Mouse (Mus musculus) forebrain, embryonic 11.5 days (tissue): Measurements from ENCODE around the gene Nfasc. TPM values are rescaled to one million over a fixed set of nuclear protein-coding genes. Genes with fewer than 3 reads are reported as not detected.

Source experiments
- ATAC-seq: fragments of 200-750 bp; cut with Nextera tagmentation; replicated peaks from 2 replicates; pipeline ENCODE4 v1.8.0; 2017; ENCODE audit warnings: moderate TSS enrichment; ENCODE audit not compliant: low FRiP score
- DNase-seq: peaks from one replicate; pipeline ENCODE4 v3.0.0-alpha.2; 2017; ENCODE audit warnings: low spot score
- H3K27ac ChIP-seq: fragments of 300-500 bp; sonication (generic); 2 replicates; pipeline ENCODE4 v1.5.1; 2014; ENCODE audit warnings: low read depth, low read length
- H3K27me3 ChIP-seq: fragments of 300-500 bp; sonication (generic); 2 replicates; pipeline ENCODE4 v1.6.1; 2014; ENCODE audit warnings: mild to moderate bottlenecking, low read length, mixed read lengths; ENCODE audit not compliant: control insufficient read depth, insufficient read depth
- H3K36me3 ChIP-seq: fragments of 300-500 bp; sonication (generic); 2 replicates; pipeline ENCODE4 v1.6.1; 2014; ENCODE audit warnings: mild to moderate bottlenecking, low read length, moderate library complexity, mixed read lengths; ENCODE audit not compliant: control insufficient read depth, insufficient read depth
- H3K4me1 ChIP-seq: fragments of 300-500 bp; sonication (generic); replicated peaks from 2 replicates; pipeline ENCODE4 v1.6.1; 2014; ENCODE audit warnings: low read length, mixed read lengths; ENCODE audit not compliant: control insufficient read depth, insufficient read depth
- H3K4me2 ChIP-seq: fragments of 300-500 bp; sonication (generic); 2 replicates; pipeline ENCODE4 v1.6.1; 2014; ENCODE audit warnings: low read depth, mild to moderate bottlenecking, low read length, moderate library complexity, mixed read lengths; ENCODE audit not compliant: severe bottlenecking
- H3K4me3 ChIP-seq: fragments of 300-500 bp; sonication (generic); 2 replicates; pipeline ENCODE4 v1.5.1; 2014; ENCODE audit warnings: low read depth, low read length
- H3K9ac ChIP-seq: fragments of 300-500 bp; sonication (generic); 2 replicates; pipeline ENCODE4 v1.6.1; 2014; ENCODE audit warnings: low read length
- H3K9me3 ChIP-seq: fragments of 300-500 bp; sonication (generic); 2 replicates; pipeline ENCODE4 v1.6.1; 2016; ENCODE audit warnings: low read length, mixed read lengths; ENCODE audit not compliant: control insufficient read depth
- WGBS: fragments of 180-500 bp; shearing (Covaris S2); extraction: QIAGEN DNeasy Blood & Tissue Kit; methylation state at CpG from one replicate; pipeline ENCODE4 v1.1.7; 2014; 5-methylcytosine and 5-hydroxymethylcytosine counted together
- polyA plus RNA-seq: library from polyadenylated mRNA; unstranded; fragments of >200 nt; fragmentation: Nextera tagmentation; extraction: Ambion mirVana; gene quantifications from 2 replicates; pipeline ENCODE4 v1.2.1, GENCODE M21; 2014

Nfasc gene
- polyA plus RNA-seq, 1 experiment from 2014 or later, result 19.9 TPM

DNA sequence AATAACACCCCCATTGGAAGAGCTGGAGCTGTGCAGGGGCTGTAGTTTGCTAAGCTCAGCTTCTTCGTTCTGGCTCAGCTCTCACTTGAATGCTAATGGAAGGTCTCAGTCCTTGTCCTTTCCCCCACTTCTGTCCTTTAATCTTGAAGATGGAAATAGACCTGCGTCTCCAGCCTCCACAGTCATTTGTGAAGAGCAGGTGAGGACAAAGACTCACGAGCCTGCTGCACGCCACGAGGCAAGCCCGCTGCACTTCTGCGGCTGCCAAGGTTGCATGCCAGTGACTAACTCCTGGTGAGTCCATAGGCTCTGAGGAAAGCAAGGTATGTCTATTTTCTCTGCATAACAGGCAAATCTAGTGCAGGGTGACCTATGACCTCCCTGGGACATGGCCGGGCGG is 88.4 kb downstream of the Nfasc start:
- H3K9ac ChIP-seq, result no peak overlapping the region
- no peak overlapping the region for H3K4me2 ChIP-seq
- 90% methylated on average over 9 of the region's 9 CpGs for WGBS
- no peaks in the 10 kb centered on the region for H3K27me3 ChIP-seq
- ATAC-seq (no peak), DNase-seq (no peak)
- H3K4me3 ChIP-seq, result no peak overlapping the region
- peaks cover 3% of the 10 kb centered on the region; the same call in 1 of the 2 replicates for H3K4me1 ChIP-seq
- no peaks in the 10 kb centered on the region for H3K36me3 ChIP-seq
- no peak overlapping the region for H3K27ac ChIP-seq
- no peaks in the 10 kb centered on the region for H3K9me3 ChIP-seq

DNA sequence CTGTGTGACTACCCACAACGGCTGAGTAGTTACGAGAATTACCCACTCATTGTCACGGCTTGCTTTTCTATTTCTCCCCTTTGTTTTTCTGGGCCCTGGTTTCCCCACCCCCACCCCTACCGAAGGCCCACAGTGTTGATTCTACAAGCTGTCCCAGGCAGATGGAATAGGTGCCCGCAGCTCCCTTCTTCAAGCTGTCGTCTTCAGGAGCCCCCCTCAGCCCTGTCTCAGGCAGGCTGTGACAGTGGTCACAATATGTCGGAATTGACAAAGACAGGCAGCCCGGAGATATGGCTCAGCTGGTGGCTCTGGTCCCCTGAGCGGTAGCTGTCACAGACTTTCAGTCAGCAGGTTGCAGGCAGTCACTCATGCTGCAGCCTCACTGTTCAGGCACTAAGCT is 90.9 kb downstream of the Nfasc start:
- WGBS, result 73% methylated on average over 9 of the region's 9 CpGs
- no peak for DNase-seq
- no peaks in the 10 kb centered on the region for H3K27me3 ChIP-seq
- H3K9ac ChIP-seq, result no peak overlapping the region
- no peaks in the 10 kb centered on the region for H3K36me3 ChIP-seq
- H3K4me1 ChIP-seq, result peaks cover 3% of the 10 kb centered on the region; the same call in 1 of the 2 replicates
- H3K4me2 ChIP-seq, result no peak overlapping the region
- H3K4me3 ChIP-seq, result no peak overlapping the region
- no peak for ATAC-seq
- no peaks in the 10 kb centered on the region for H3K9me3 ChIP-seq
- H3K27ac ChIP-seq, result no peak overlapping the region

DNA sequence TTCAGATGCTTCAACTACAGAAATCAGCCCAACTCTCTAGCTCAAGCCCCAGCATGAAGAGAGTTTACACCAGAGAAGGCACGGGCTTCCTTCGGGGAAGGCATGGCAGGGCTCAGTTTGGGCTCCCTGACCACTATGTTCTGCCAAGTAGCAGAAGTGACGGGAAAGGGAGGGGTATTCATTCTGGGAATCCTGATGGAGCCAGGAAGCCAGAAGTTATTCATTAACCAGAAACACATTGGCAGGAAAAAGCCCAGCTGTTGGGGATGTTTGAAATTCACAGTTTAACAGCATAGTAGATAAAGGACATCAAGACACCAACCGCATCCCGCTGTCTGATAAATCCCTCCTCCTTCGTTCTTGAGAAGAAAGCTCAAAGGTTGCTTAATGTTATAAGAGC is 93.6 kb downstream of the Nfasc start:
- Histone ChIP-seq H3K9ac (no peak overlapping the region), H3K9me3 (no peaks in the 10 kb centered on the region), H3K36me3 (no peaks in the 10 kb centered on the region), H3K27me3 (no peaks in the 10 kb centered on the region), H3K4me2 (no peak overlapping the region), H3K27ac (no peak overlapping the region), H3K4me1 (peaks cover 3% of the 10 kb centered on the region; the same call in 1 of the 2 replicates), H3K4me3 (no peak overlapping the region)
- DNase-seq, result no peak
- no peak for ATAC-seq
- WGBS, result 87% methylated on average over 6 of the region's 6 CpGs

DNA sequence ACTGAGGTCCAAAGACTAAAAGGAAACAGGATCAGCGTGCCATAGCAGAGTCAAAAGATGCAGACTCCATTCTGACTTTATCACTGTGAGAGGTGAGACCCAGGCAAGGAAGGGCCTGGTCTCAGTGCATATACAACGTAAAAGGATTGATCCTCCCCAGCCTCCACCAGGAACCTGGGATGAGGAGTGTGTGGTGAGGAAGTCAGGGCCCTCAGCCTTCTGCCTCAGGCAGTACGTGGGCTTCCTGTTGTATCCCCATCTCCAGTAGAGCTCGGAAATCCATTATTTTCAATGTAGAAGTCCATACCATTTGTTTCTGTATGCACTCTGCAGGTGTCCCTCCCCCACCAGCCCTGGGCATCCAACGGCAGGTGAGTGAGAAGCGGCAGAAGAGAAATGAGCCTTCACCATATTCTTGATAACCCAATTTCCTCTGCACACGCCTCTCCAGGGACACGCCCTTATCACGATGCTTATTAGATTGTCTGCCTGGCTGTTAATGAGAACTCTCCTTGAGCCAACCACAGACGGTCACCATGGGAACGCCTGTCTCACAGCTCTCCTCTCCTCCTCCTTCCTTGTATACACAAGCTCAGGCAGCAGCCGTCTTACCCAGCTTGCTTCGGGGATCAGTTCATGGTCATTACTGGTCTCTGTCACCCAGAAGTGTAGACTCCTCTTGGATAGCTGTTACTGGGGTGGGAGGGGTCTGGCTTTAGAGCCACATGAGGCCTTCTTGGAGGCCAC is 100.4 kb downstream of the Nfasc start:
- Histone ChIP-seq H3K4me1 (0 out of 2 replicates have a peak, but pooled peaks cover 2% of the 10 kb centered on the region), H3K27ac (0 out of 2 replicates have a peak overlapping the region, but pooled peaks have one; percentile 18), H3K4me3 (no peak overlapping the region), H3K9ac (no peak overlapping the region), H3K4me2 (no peak overlapping the region), H3K27me3 (no peaks in the 10 kb centered on the region), H3K9me3 (no peaks in the 10 kb centered on the region), H3K36me3 (no peaks in the 10 kb centered on the region; the same call in 1 of the 2 replicates)
- no peak for DNase-seq
- peak; percentile 61 for ATAC-seq
- 71% methylated on average over 13 of the region's 13 CpGs for WGBS

DNA sequence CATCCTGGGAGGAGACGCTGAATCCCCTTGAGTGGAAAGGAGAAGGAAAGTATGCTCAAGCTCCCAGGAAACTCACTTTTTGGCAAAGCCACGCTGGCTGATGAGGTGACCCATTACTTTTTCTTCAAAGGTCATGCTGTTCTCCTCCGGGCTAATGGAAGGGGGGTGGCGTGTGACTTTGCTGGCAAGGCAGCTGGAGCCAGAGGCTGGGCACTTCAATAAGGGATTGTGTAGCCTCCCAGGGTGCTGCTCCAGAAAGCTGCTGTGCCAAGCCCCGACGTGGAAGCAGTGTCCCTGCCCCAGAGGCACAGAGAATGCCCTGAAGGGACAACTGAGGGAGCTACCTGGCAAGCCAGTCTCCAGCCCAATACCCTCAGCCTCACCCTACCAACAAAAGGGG is 101.3 kb downstream of the Nfasc start:
- H3K4me3 ChIP-seq, result no peak overlapping the region
- H3K27ac ChIP-seq, result no peak overlapping the region
- no peak overlapping the region for H3K4me2 ChIP-seq
- no peak for ATAC-seq
- no peaks in the 10 kb centered on the region for H3K27me3 ChIP-seq
- no peak for DNase-seq
- 0 out of 2 replicates have a peak, but pooled peaks cover 2% of the 10 kb centered on the region for H3K4me1 ChIP-seq
- WGBS, result 82% methylated on average over 6 of the region's 6 CpGs
- no peak overlapping the region for H3K9ac ChIP-seq
- H3K9me3 ChIP-seq, result no peaks in the 10 kb centered on the region
- H3K36me3 ChIP-seq, result no peaks in the 10 kb centered on the region; the same call in 1 of the 2 replicates

DNA sequence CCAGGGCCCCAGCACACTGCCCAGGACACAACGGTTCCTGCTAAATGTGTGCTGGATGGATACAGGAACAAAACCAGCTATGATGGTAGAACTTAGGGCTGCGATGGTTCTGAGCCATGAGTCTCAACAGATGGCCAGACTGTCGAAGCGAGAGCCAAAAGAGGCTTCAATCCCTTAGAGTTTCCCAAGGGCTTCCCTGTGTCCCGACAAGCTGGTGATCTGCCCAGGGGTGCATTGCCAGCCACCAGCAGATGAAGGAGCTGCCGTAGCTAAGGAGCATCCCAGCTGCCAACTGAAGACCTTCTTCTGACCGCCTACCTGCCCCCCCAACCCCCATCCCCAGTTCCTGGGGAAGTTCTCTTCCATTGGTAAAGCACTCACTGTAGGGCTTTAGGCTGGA is 104.3 kb downstream of the Nfasc start:
- ATAC-seq, result no peak
- Histone ChIP-seq H3K27ac (no peak overlapping the region), H3K4me2 (no peak overlapping the region), H3K9ac (no peak overlapping the region), H3K4me3 (no peak overlapping the region), H3K27me3 (no peaks in the 10 kb centered on the region), H3K9me3 (no peaks in the 10 kb centered on the region), H3K36me3 (no peaks in the 10 kb centered on the region; the same call in 1 of the 2 replicates), H3K4me1 (0 out of 2 replicates have a peak, but pooled peaks cover 2% of the 10 kb centered on the region)
- DNase-seq, result peak; percentile 34
- WGBS, result 86% methylated on average over 7 of the region's 7 CpGs

DNA sequence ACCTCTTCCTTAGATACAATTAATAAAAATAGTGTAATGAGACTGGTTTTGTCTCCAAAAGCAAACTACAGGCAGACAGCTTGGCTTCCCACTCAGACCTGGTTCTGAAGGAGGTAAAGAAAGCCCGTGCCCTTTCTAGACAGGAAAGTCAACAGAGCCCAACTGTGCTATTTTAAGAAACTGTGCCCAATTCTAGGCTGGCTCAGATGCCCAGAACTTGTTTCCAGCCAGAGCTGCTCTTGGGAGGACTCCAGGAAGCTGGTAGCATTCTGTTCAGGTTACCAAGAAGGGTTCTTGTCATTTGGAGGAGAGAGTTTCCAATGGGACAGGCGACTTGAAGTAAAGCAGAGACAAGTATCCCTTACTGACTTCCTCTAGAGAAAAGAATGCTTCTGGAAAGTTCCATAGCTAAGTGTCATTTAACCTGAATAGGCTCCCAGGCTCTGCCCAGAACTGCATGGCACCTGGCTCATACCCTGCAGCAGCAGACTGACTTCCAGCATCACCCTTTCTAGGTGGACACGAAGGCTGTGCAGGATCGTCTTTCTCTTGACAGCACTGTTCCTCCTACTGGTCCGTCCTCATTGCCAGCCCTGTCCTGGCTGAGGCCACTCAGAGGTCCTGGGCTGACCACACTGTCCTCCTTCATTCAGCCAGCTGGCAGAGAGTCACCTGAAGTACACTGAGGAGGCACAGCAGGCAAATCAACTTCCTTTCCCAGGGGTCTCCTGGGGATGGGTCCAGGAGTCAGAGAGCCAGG is 111.8 kb downstream of the Nfasc start:
- Histone ChIP-seq H3K36me3 (no peaks in the 10 kb centered on the region), H3K4me2 (no peak overlapping the region), H3K9ac (no peak overlapping the region), H3K4me3 (no peak overlapping the region), H3K27ac (no peak overlapping the region), H3K9me3 (no peaks in the 10 kb centered on the region), H3K27me3 (no peaks in the 10 kb centered on the region), H3K4me1 (no peaks in the 10 kb centered on the region)
- 86% methylated on average over 5 of the region's 5 CpGs for WGBS
- ATAC-seq (no peak), DNase-seq (no peak)

DNA sequence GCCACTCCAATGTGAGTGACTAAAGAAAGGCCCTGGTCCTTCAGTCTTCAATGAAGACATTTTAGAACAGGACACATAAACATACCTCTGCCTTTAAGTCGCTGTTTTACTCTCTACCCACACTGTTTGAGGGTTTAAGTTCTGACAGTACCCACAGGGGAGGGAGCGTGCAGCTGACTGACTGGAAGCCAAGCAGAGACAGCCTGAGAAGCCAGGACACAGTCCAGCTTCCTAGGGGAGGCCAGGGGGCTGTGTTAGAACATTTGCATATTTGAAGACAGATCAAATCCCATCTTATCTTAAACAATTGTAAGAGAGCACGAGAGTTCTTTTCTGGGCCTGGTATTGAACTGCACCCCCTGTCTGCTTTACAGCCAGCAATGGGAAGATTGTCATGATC is 113.0 kb downstream of the Nfasc start:
- Histone ChIP-seq H3K4me1 (no peaks in the 10 kb centered on the region), H3K36me3 (no peaks in the 10 kb centered on the region), H3K4me2 (no peak overlapping the region), H3K27ac (no peak overlapping the region), H3K9ac (no peak overlapping the region), H3K4me3 (no peak overlapping the region), H3K27me3 (no peaks in the 10 kb centered on the region), H3K9me3 (no peaks in the 10 kb centered on the region)
- ATAC-seq, result no peak
- WGBS, result 79% methylated on average over 3 of the region's 3 CpGs
- DNase-seq, result no peak
